Mouse (Mus musculus) layer of hippocampus, adult 6 months (tissue): ENCODE data around the gene Slc1a6. TPM values are rescaled to one million over a fixed set of nuclear protein-coding genes. Genes with fewer than 3 reads are reported as not detected.

Source experiments
- long read RNA-seq, 2 experiments: library from polyadenylated mRNA; unstranded; transcript quantifications; one replicate each; pipeline ENCODE4 v2.0.0; 2019 to 2020
- polyA plus RNA-seq: library from polyadenylated mRNA; unstranded; fragments of <200 nt; fragmentation: Nextera tagmentation; gene quantifications from 2 replicates; pipeline ENCODE4 v1.2.3, GENCODE M21; 2021

Gene Slc1a6
- polyA plus RNA-seq = 2.4 and 2.9 TPM in 2 replicates
- long read RNA-seq, experiment 1, partial matches to known transcripts = 1 of 5 reads
- long read RNA-seq, experiment 1, other reads (novel, unspliced or antisense) = 0 of 5 reads
- long read RNA-seq, experiment 2, transcript Slc1a6-201 (10 exons, 2,029 nt) = major isoform, 7 of 11 reads
- long read RNA-seq, experiment 2, partial matches to known transcripts = 1 of 11 reads
- long read RNA-seq, experiment 2, other reads (novel, unspliced or antisense) = 3 of 11 reads

GRCm38 (mm10) chr10:78779981-78780651, at the start of gene Slc1a6:
Gene Slc1a6, plus strand, starts transcription at chr10:78780496.

GRCm38 (mm10) chr10:78752452-78753191, 27.7 kb upstream of the Slc1a6 start, which contains the start of gene Ccdc105:
Gene Ccdc105, minus strand, starts transcription at chr10:78753065.

GRCm38 (mm10) chr10:78852066-78852465, 71.8 kb downstream of the Slc1a6 start, which contains the start of gene Olfr1356:
Gene Olfr1356, minus strand, starts transcription at chr10:78852166.

Other genes with a start within 250 kb of the Slc1a6 start
- gene Ilvbl, start 206.2 kb upstream of the Slc1a6 start, polyA plus RNA-seq = 31.7 and 43.2 TPM in 2 replicates
- gene Syde1, start 188.5 kb upstream of the Slc1a6 start, polyA plus RNA-seq = 2.5 and 3.2 TPM in 2 replicates
- not detected in 2 replicates for gene Olfr1357, start 162.4 kb upstream of the Slc1a6 start, polyA plus RNA-seq
- not detected in 2 replicates for gene Casp14, start 62.2 kb upstream of the Slc1a6 start, polyA plus RNA-seq
- gene Ccdc105, start 27.4 kb upstream of the Slc1a6 start, polyA plus RNA-seq = 0.13 and 0.21 TPM in 2 replicates
- gene Olfr1356, start 71.7 kb downstream of the Slc1a6 start, polyA plus RNA-seq = not detected in 2 replicates
- gene Olfr1355, start 95.0 kb downstream of the Slc1a6 start, polyA plus RNA-seq = not detected in 2 replicates
- not detected in 2 replicates for gene Olfr1354, start 132.7 kb downstream of the Slc1a6 start, polyA plus RNA-seq
- gene Olfr8, start 170.1 kb downstream of the Slc1a6 start, polyA plus RNA-seq = not detected in 2 replicates
- gene Olfr1353, start 182.8 kb downstream of the Slc1a6 start, polyA plus RNA-seq = not detected in 2 replicates
- gene Olfr1352, start 200.6 kb downstream of the Slc1a6 start, polyA plus RNA-seq = not detected in 2 replicates
- not detected in 2 replicates for gene Olfr1351, start 232.0 kb downstream of the Slc1a6 start, polyA plus RNA-seq
- gene Olfr57, start 248.2 kb downstream of the Slc1a6 start, polyA plus RNA-seq = not detected in 2 replicates